Mouse (Mus musculus) spleen, adult 2 months (tissue): Measurements from ENCODE around the gene Mrnip.

Source experiments
- CTCF ChIP-seq: fragments of 200-500 bp; IDR thresholded peaks from 2 replicates; pipeline ENCODE4 v1.5.1; 2011; ENCODE audit warnings: mild to moderate bottlenecking, inconsistent platforms; ENCODE audit not compliant: insufficient read depth, insufficient read length, insufficient replicate concordance; ENCODE audit errors: extremely low read depth
- POLR2A ChIP-seq: fragments of 200-500 bp; IDR thresholded peaks from 2 replicates; pipeline ENCODE4 v1.6.1; 2011; ENCODE audit warnings: low read depth, low read length, inconsistent platforms

- no peak for TF ChIP-seq POLR2A
- TF ChIP-seq CTCF = no peak
Measured at GRCm38 (mm10) chr11:50211322-50212059, 37.2 kb downstream of the Mrnip start.
